Mouse (Mus musculus): ENCODE measurements at regions not wholly inside any gene's neighbourhood (a gene's known extent, or its start where the extent isn't known, plus 50 kb on each side); places are given as distances from the start of the nearest gene placed in this dataset.

- Histone ChIP-seq H3K27me3 (ENCODE audit: insufficient read depth, low read length) (no peaks in the 10 kb centered on the region), H3K4me3 (ENCODE audit: low read depth, low read length) (no peak overlapping the region), H3K27ac (ENCODE audit: low read depth) (no peak overlapping the region), H3K4me1 (ENCODE audit: insufficient read depth) (no peaks in the 10 kb centered on the region), H3K4me2 (no peak overlapping the region), H3K9ac (no peak overlapping the region), H3K9me3 (ENCODE audit: low read depth, low read length) (no peaks in the 10 kb centered on the region), H3K36me3 (ENCODE audit: insufficient read depth) (no peaks in the 10 kb centered on the region)
- TF ChIP-seq CTCF (IDR thresholded peaks at IDR 0.05; ENCODE audit: low read depth), result peak; percentile 61
- 8% methylated on average over 6 of the region's 6 CpGs for WGBS
- ATAC-seq (ENCODE audit: insufficient read depth), result no peak
- DNase-seq, result peak; percentile 66
Measured at GRCm38 (mm10) chrX:61046700-61047099, 138.7 kb downstream of the Cdr1 start.

GRCm38 (mm10) chrX:61043147-61043546 lies 142.2 kb downstream of the Cdr1 start:
- H3K4me1 ChIP-seq (ENCODE audit: insufficient read depth), result no peaks in the 10 kb centered on the region
- H3K9me3 ChIP-seq (ENCODE audit: low read depth, low read length), result no peaks in the 10 kb centered on the region
- H3K27me3 ChIP-seq (ENCODE audit: insufficient read depth, low read length), result no peaks in the 10 kb centered on the region
- WGBS, result 45% methylated on average over 8 of the region's 8 CpGs
- no peak overlapping the region for H3K27ac ChIP-seq (ENCODE audit: low read depth)
- no peak overlapping the region for H3K9ac ChIP-seq
- no peaks in the 10 kb centered on the region for H3K36me3 ChIP-seq (ENCODE audit: insufficient read depth)
- DNase-seq (peak; percentile 2), ATAC-seq (ENCODE audit: insufficient read depth) (no peak)
- H3K4me3 ChIP-seq (ENCODE audit: low read depth, low read length), result no peak overlapping the region
- no peak for TF ChIP-seq CTCF (IDR thresholded peaks at IDR 0.05; ENCODE audit: low read depth)
- no peak overlapping the region for H3K4me2 ChIP-seq

Measured in lung, embryonic 14.5 days (tissue).